Mouse (Mus musculus): ENCODE measurements around the gene Gm3448. TPM values are rescaled to one million over a fixed set of nuclear protein-coding genes. Genes with fewer than 3 reads are reported as not detected.
"Not testable (repeated sequence)": the region's sequence is repeated elsewhere in the genome, so short reads cannot be mapped to it uniquely, and the experiment has no call there.

The Gm3448 gene
- total and polyA plus RNA-seq, 3 experiments = 2.0 to 4.2 (median 3.8) TPM

DNA sequence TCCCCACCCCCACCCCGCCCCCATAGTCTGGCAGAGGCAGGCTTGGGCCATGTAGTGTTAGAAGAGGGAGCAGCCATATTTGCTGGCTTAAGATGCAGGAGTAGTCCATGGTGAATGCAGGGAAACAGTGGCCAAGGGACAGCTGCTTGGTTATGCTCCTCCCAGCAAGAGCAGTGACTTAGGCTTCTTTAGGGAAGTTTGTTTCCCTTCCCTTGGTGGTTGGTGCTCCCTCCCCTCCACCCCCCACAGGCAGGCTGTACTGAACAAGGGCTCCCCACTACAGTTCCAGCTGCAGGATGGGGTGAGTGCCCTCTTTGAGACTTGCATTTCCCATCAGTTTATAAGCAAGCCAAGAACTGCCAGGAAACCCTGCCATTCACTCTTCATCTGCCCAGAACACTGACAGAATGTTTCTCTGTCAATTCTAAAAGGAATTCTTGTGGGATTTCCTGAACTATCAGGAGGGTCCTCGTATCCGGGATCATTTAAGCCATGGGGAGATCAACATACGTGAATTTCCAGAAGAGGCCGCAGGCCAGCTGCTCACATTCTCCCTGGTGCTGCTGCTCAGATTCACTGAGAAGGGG, 51.1 kb downstream of the Gm3448 start:
- H3K9ac ChIP-seq (ENCODE audit: insufficient read depth, low read depth); dilution Hi-C loops (cut with MboI; ENCODE audit: extremely low pct_ligation_motif_present, extremely low pct_unique_long_range_greater_than_20kb, low sequenced_read_pairs); H3K4me1 ChIP-seq (ENCODE audit: control insufficient read depth in 1 of 2, insufficient read depth in 2 of 2); DNase-seq (ENCODE audit: extremely low read depth); H3K9me3 ChIP-seq (replicated peaks; ENCODE audit: low read length); H3K4me3 ChIP-seq (replicated peaks in 1 of 3; ENCODE audit: low read depth in 2 of 3, low read length in 2 of 3, poor library complexity in 1 of 3); H3K27me3 ChIP-seq (replicated peaks); H3K79me2 ChIP-seq (replicated peaks; ENCODE audit: control insufficient read depth, extremely low read depth, insufficient read depth, poor library complexity, severe bottlenecking); in situ Hi-C loops (cut with MboI; ENCODE audit: low pct_ligation_motif_present, low pct_unique_long_range_greater_than_20kb, low sequenced_read_pairs); H3K36me3 ChIP-seq (replicated peaks in 1 of 2; ENCODE audit: control insufficient read depth in 1 of 2, insufficient read depth in 1 of 2, low read length in 1 of 2): not testable (repeated sequence)
- Histone ChIP-seq H3K27ac (ENCODE audit: insufficient read depth, low read depth) (peak overlapping the region; percentile 73), H3K4me2 (ENCODE audit: insufficient read depth, low read depth, poor library complexity, severe bottlenecking) (peak overlapping the region; percentile 29; the same call in 1 of the 2 replicates)

DNA sequence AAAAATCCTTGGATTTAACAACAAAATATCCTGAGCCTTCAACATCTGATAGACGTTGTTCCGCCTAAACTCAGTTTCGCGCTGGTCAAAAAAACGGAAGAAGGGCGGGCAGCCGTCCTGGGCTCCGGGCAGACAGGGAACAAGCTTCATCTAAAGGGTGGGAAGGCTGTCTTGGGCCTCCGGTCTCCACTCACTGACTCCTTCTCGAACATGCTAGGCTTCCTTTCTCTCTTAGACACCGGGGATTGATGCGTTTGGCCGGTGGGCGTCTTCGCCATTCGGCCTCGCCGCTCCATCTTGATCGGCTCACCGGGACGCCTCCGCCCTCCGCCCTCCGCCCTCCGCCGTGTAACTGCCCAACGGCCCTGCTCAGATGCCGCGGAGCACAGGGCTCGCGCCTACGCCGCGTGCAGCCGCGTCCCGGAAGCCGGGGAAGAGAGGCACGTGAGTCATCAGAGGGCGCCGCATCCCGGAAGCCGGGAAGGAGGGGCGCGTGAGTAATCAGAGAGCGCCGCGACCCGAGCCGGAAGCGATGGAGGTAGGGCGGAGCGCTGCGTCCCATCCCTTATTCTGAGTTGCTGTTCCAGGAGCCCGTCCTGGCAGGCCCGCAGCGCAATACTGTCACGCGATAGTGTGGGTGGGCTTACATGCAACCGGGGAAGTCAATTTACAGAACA, 62.8 kb downstream of the Gm3448 start, which contains the start of the genes 9030025P20Rik and Gm3417:
Gene 9030025P20Rik (plus strand): TSS at position 107 of the 677 bp plus-strand sequence.
Gene Gm3417 (minus strand): TSS at position 429 of the 677 bp plus-strand sequence.
- H3K36me3 ChIP-seq (replicated peaks in 1 of 2; ENCODE audit: control insufficient read depth in 1 of 2, insufficient read depth in 1 of 2, low read length in 1 of 2); dilution Hi-C loops (cut with MboI; ENCODE audit: extremely low pct_ligation_motif_present, extremely low pct_unique_long_range_greater_than_20kb, low sequenced_read_pairs); H3K27me3 ChIP-seq (replicated peaks); in situ Hi-C loops (cut with MboI; ENCODE audit: low pct_ligation_motif_present, low pct_unique_long_range_greater_than_20kb, low sequenced_read_pairs); H3K9me3 ChIP-seq (replicated peaks; ENCODE audit: low read length); H3K27ac ChIP-seq (ENCODE audit: insufficient read depth, low read depth); H3K4me2 ChIP-seq (ENCODE audit: insufficient read depth, low read depth, poor library complexity, severe bottlenecking); DNase-seq (ENCODE audit: extremely low read depth); H3K4me1 ChIP-seq (ENCODE audit: control insufficient read depth in 1 of 2, insufficient read depth in 2 of 2); H3K79me2 ChIP-seq (replicated peaks; ENCODE audit: control insufficient read depth, extremely low read depth, insufficient read depth, poor library complexity, severe bottlenecking): not testable (repeated sequence)
- H3K4me3 ChIP-seq (replicated peaks in 1 of 3; ENCODE audit: low read depth in 2 of 3, low read length in 2 of 3, poor library complexity in 1 of 3) = peak within 1 kb of the TSS in 1 of 3 experiments; percentile 34
- H3K9ac ChIP-seq (ENCODE audit: insufficient read depth, low read depth) = peak within 1 kb of the TSS; percentile 48; the same call in 1 of the 2 replicates

- H3K79me2 ChIP-seq (replicated peaks; ENCODE audit: control insufficient read depth, extremely low read depth, insufficient read depth, poor library complexity, severe bottlenecking); H3K27ac ChIP-seq (ENCODE audit: insufficient read depth, low read depth); H3K27me3 ChIP-seq (replicated peaks); H3K36me3 ChIP-seq (replicated peaks in 1 of 2; ENCODE audit: control insufficient read depth in 1 of 2, insufficient read depth in 1 of 2, low read length in 1 of 2); in situ Hi-C loops (cut with MboI; ENCODE audit: low pct_ligation_motif_present, low pct_unique_long_range_greater_than_20kb, low sequenced_read_pairs); H3K4me1 ChIP-seq (ENCODE audit: control insufficient read depth in 1 of 2, insufficient read depth in 2 of 2); H3K4me2 ChIP-seq (ENCODE audit: insufficient read depth, low read depth, poor library complexity, severe bottlenecking); dilution Hi-C loops (cut with MboI; ENCODE audit: extremely low pct_ligation_motif_present, extremely low pct_unique_long_range_greater_than_20kb, low sequenced_read_pairs); H3K9me3 ChIP-seq (replicated peaks; ENCODE audit: low read length); DNase-seq (ENCODE audit: extremely low read depth): not testable (repeated sequence)
- H3K4me3 ChIP-seq (replicated peaks in 1 of 3; ENCODE audit: low read depth in 2 of 3, low read length in 2 of 3, poor library complexity in 1 of 3) = peak overlapping the region in 1 of 3 experiments; percentile 34
- H3K9ac ChIP-seq (ENCODE audit: insufficient read depth, low read depth) = peak overlapping the region; percentile 48; the same call in 1 of the 2 replicates
These were observed 63.5 kb downstream of the Gm3448 start for GRCm38 (mm10) chr17:14977718-14978361.

DNA sequence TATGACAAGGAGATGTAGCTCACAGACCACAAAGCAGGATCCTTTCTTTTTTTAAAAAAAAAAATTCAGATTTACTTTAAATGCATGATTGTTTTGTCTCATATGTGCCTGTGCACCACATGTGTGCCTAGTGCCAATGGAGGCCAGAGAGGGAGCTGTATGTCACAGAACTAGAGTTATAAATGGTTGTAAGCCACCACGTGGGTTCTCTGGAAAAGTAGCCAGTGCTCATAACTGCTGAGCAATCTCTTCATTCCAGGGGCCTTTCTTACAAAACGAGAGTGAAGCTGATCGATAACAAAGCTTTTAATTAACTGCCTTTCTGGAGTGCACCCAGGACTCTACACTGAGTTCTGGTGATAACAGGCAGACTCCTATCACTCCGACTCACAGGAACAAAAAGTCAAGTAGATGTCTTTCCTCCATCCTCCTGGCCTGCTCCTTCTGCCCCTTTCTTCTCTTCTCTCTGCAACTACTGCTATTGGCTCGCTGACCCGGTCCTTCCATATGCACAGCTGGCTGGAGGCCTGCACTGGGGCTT, 72.9 kb downstream of the Gm3448 start:
- H3K36me3 ChIP-seq (replicated peaks in 1 of 2; ENCODE audit: control insufficient read depth in 1 of 2, insufficient read depth in 1 of 2, low read length in 1 of 2); H3K79me2 ChIP-seq (replicated peaks; ENCODE audit: control insufficient read depth, extremely low read depth, insufficient read depth, poor library complexity, severe bottlenecking); H3K4me2 ChIP-seq (ENCODE audit: insufficient read depth, low read depth, poor library complexity, severe bottlenecking); H3K27ac ChIP-seq (ENCODE audit: insufficient read depth, low read depth); in situ Hi-C loops (cut with MboI; ENCODE audit: low pct_ligation_motif_present, low pct_unique_long_range_greater_than_20kb, low sequenced_read_pairs); H3K4me3 ChIP-seq (replicated peaks in 1 of 3; ENCODE audit: low read depth in 2 of 3, low read length in 2 of 3, poor library complexity in 1 of 3); H3K9ac ChIP-seq (ENCODE audit: insufficient read depth, low read depth); H3K27me3 ChIP-seq (replicated peaks); dilution Hi-C loops (cut with MboI; ENCODE audit: extremely low pct_ligation_motif_present, extremely low pct_unique_long_range_greater_than_20kb, low sequenced_read_pairs); H3K9me3 ChIP-seq (replicated peaks; ENCODE audit: low read length); H3K4me1 ChIP-seq (ENCODE audit: control insufficient read depth in 1 of 2, insufficient read depth in 2 of 2); DNase-seq (ENCODE audit: extremely low read depth): not testable (repeated sequence)

GRCm38 (mm10) chr17:14961557-14962154, 79.7 kb downstream of the Gm3448 start:
- dilution Hi-C loops (cut with MboI; ENCODE audit: extremely low pct_ligation_motif_present, extremely low pct_unique_long_range_greater_than_20kb, low sequenced_read_pairs); H3K9ac ChIP-seq (ENCODE audit: insufficient read depth, low read depth); in situ Hi-C loops (cut with MboI; ENCODE audit: low pct_ligation_motif_present, low pct_unique_long_range_greater_than_20kb, low sequenced_read_pairs): not testable (repeated sequence)

More at GRCm38 (mm10) chr17:14961557-14962154, 79.7 kb downstream of the Gm3448 start:
- Histone ChIP-seq H3K79me2 (replicated peaks; ENCODE audit: control insufficient read depth, extremely low read depth, insufficient read depth, poor library complexity, severe bottlenecking) (peaks cover 33% of the 10 kb centered on the region), H3K4me1 (ENCODE audit: control insufficient read depth in 1 of 2, insufficient read depth in 2 of 2) (peaks cover 5 to 22% of the 10 kb centered on the region in 2 experiments), H3K36me3 (replicated peaks in 1 of 2; ENCODE audit: control insufficient read depth in 1 of 2, insufficient read depth in 1 of 2, low read length in 1 of 2) (peaks cover 12 to 21% of the 10 kb centered on the region in 2 experiments)
- H3K27ac ChIP-seq (ENCODE audit: insufficient read depth, low read depth); H3K27me3 ChIP-seq (replicated peaks); DNase-seq (ENCODE audit: extremely low read depth); H3K4me2 ChIP-seq (ENCODE audit: insufficient read depth, low read depth, poor library complexity, severe bottlenecking); H3K9me3 ChIP-seq (replicated peaks; ENCODE audit: low read length); H3K4me3 ChIP-seq (replicated peaks in 1 of 3; ENCODE audit: low read depth in 2 of 3, low read length in 2 of 3, poor library complexity in 1 of 3): not testable (repeated sequence)
